Mouse (Mus musculus): ENCODE data around the gene Heatr5b.

DNA sequence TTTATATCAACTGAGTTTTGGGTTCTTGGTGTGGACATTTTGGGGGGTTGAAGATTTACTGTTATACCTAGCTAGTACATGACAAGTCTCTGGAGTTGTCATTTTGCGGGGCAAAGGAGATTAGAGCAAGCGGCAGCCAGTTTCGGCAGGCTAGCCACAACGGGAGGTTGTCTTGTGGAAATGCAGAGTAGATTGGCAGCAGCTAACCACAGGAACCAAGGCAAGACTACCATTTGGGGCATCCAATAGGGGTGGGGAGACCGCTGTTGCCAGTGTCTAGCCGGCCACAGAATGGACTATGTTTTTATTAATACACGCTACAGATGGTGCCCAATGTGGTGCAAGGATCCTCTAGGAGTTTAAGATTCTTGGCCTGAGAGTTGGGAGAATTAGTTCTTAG is 126.7 kb downstream of the Heatr5b start:
- TF ChIP-seq POLR2A (IDR thresholded peaks at IDR 0.05; ENCODE audit: control insufficient read depth, extremely low read depth, insufficient read depth, low read length, poor library complexity) (no peak), CTCF (IDR thresholded peaks at IDR 0.05; ENCODE audit: borderline replicate concordance, control insufficient read depth, extremely low read depth, insufficient read depth, low read length, poor library complexity) (no peak)

Measured in thymus, adult 2 months (tissue).